Mouse (Mus musculus): ENCODE measurements around the gene Wnk4. TPM values are rescaled to one million over a fixed set of nuclear protein-coding genes. Genes with fewer than 3 reads are reported as not detected.
A peak's percentile ranks its signal among the peaks of the same experiment; 100 is the strongest.

Gene Wnk4
- polyA plus RNA-seq, 1 experiment from 2014 or later = 5.8 TPM

- H3K9ac ChIP-seq = peak within 1 kb of the TSS; percentile 72
- no peaks in the 10 kb centered on the region for H3K9me3 ChIP-seq (ENCODE audit: low read depth, low read length)
- H3K27ac ChIP-seq (ENCODE audit: low read depth) = peak within 1 kb of the TSS; percentile 88
- under 1% methylated on average over 56 of the region's 63 CpGs for WGBS
- H3K4me1 ChIP-seq (ENCODE audit: insufficient read depth) = peaks cover 3% of the 10 kb centered on the region
- 0 out of 2 replicates have a peak, but pooled peaks have one; percentile 5 for TF ChIP-seq CTCF (IDR thresholded peaks at IDR 0.05; ENCODE audit: low read depth)
- DNase-seq = peak; percentile 78
- peak within 1 kb of the TSS; percentile 68 for H3K4me3 ChIP-seq (ENCODE audit: low read depth, low read length)
- H3K27me3 ChIP-seq (ENCODE audit: insufficient read depth, low read length) = peaks cover 18% of the 10 kb centered on the region; the same call in 1 of the 2 replicates
- no peaks in the 10 kb centered on the region for H3K36me3 ChIP-seq (ENCODE audit: insufficient read depth)
- peak within 1 kb of the TSS; percentile 89 for H3K4me2 ChIP-seq
- peak; percentile 84 for ATAC-seq (ENCODE audit: insufficient read depth)
These were observed 14.3 kb upstream of the Wnk4 start, which contains the start of gene Ramp2 for GRCm38 (mm10) chr11:101245855-101246701. Ramp2 (plus strand) TSS chr11:101246028.

GRCm38 (mm10) chr11:101246702-101247012 lies 13.7 kb upstream of the Wnk4 start:
- H3K27me3 ChIP-seq (ENCODE audit: insufficient read depth, low read length) = peaks cover 18% of the 10 kb centered on the region; the same call in 1 of the 2 replicates
- peak overlapping the region; percentile 88 for H3K27ac ChIP-seq (ENCODE audit: low read depth)
- H3K4me3 ChIP-seq (ENCODE audit: low read depth, low read length) = peak overlapping the region; percentile 68
- 6% methylated on average over 7 of the region's 7 CpGs for WGBS
- TF ChIP-seq CTCF (IDR thresholded peaks at IDR 0.05; ENCODE audit: low read depth) = no peak
- H3K36me3 ChIP-seq (ENCODE audit: insufficient read depth) = no peaks in the 10 kb centered on the region
- no peaks in the 10 kb centered on the region for H3K9me3 ChIP-seq (ENCODE audit: low read depth, low read length)
- H3K4me2 ChIP-seq = peak overlapping the region; percentile 89
- DNase-seq = peak; percentile 56
- peak overlapping the region; percentile 72 for H3K9ac ChIP-seq
- ATAC-seq (ENCODE audit: insufficient read depth) = no peak
- H3K4me1 ChIP-seq (ENCODE audit: insufficient read depth) = peaks cover 3% of the 10 kb centered on the region

GRCm38 (mm10) chr11:101247521-101248030 lies 12.8 kb upstream of the Wnk4 start:
- peaks cover 18% of the 10 kb centered on the region; the same call in 1 of the 2 replicates for H3K27me3 ChIP-seq (ENCODE audit: insufficient read depth, low read length)
- H3K9me3 ChIP-seq (ENCODE audit: low read depth, low read length) = no peaks in the 10 kb centered on the region
- peak overlapping the region; percentile 88 for H3K27ac ChIP-seq (ENCODE audit: low read depth)
- no peaks in the 10 kb centered on the region for H3K36me3 ChIP-seq (ENCODE audit: insufficient read depth)
- no peak for TF ChIP-seq CTCF (IDR thresholded peaks at IDR 0.05; ENCODE audit: low read depth)
- DNase-seq (no peak), ATAC-seq (ENCODE audit: insufficient read depth) (no peak)
- H3K4me1 ChIP-seq (ENCODE audit: insufficient read depth) = peaks cover 3% of the 10 kb centered on the region
- WGBS = 75% methylated on average over 6 of the region's 6 CpGs
- peak overlapping the region; percentile 68 for H3K4me3 ChIP-seq (ENCODE audit: low read depth, low read length)
- H3K4me2 ChIP-seq = peak overlapping the region; percentile 89
- peak overlapping the region; percentile 72 for H3K9ac ChIP-seq

GRCm38 (mm10) chr11:101248258-101248994 lies 11.9 kb upstream of the Wnk4 start:
- Histone ChIP-seq H3K4me2 (peak overlapping the region; percentile 89), H3K27me3 (ENCODE audit: insufficient read depth, low read length) (peaks cover 18% of the 10 kb centered on the region; the same call in 1 of the 2 replicates), H3K4me3 (ENCODE audit: low read depth, low read length) (peak overlapping the region; percentile 1; the same call in 1 of the 2 replicates), H3K27ac (ENCODE audit: low read depth) (no peak overlapping the region; the same call in 1 of the 2 replicates), H3K4me1 (ENCODE audit: insufficient read depth) (peaks cover 6% of the 10 kb centered on the region), H3K9me3 (ENCODE audit: low read depth, low read length) (no peaks in the 10 kb centered on the region), H3K9ac (no peak overlapping the region), H3K36me3 (ENCODE audit: insufficient read depth) (no peaks in the 10 kb centered on the region)
- no peak for ATAC-seq (ENCODE audit: insufficient read depth)
- TF ChIP-seq CTCF (IDR thresholded peaks at IDR 0.05; ENCODE audit: low read depth) = peak; percentile 77
- DNase-seq = peak; percentile 91
- WGBS = 27% methylated on average over 14 of the region's 14 CpGs

- H3K9ac ChIP-seq = no peak overlapping the region
- ATAC-seq (ENCODE audit: insufficient read depth) (no peak), DNase-seq (no peak)
- no peak for TF ChIP-seq CTCF (IDR thresholded peaks at IDR 0.05; ENCODE audit: low read depth)
- peaks cover 14% of the 10 kb centered on the region; the same call in 1 of the 2 replicates for H3K27me3 ChIP-seq (ENCODE audit: insufficient read depth, low read length)
- H3K9me3 ChIP-seq (ENCODE audit: low read depth, low read length) = no peaks in the 10 kb centered on the region
- peaks cover 3% of the 10 kb centered on the region; the same call in 1 of the 2 replicates for H3K4me1 ChIP-seq (ENCODE audit: insufficient read depth)
- no peak overlapping the region for H3K4me3 ChIP-seq (ENCODE audit: low read depth, low read length)
- 71% methylated on average over 2 of the region's 2 CpGs for WGBS
- no peak overlapping the region for H3K27ac ChIP-seq (ENCODE audit: low read depth)
- H3K4me2 ChIP-seq = no peak overlapping the region
- H3K36me3 ChIP-seq (ENCODE audit: insufficient read depth) = no peaks in the 10 kb centered on the region; the same call in 1 of the 2 replicates
These were observed 9.3 kb upstream of the Wnk4 start for GRCm38 (mm10) chr11:101251031-101251430.

- DNase-seq = peak; percentile 23
- peak overlapping the region; percentile 92 for H3K27ac ChIP-seq (ENCODE audit: low read depth)
- TF ChIP-seq CTCF (IDR thresholded peaks at IDR 0.05; ENCODE audit: low read depth) = no peak
These were observed 7.4 kb upstream of the Wnk4 start for GRCm38 (mm10) chr11:101252941-101253340.

More at GRCm38 (mm10) chr11:101252941-101253340, 7.4 kb upstream of the Wnk4 start:
- peaks cover 11% of the 10 kb centered on the region for H3K36me3 ChIP-seq (ENCODE audit: insufficient read depth)
- peak overlapping the region; percentile 87 for H3K4me3 ChIP-seq (ENCODE audit: low read depth, low read length)
- H3K4me2 ChIP-seq = peak overlapping the region; percentile 90
- no peaks in the 10 kb centered on the region for H3K9me3 ChIP-seq (ENCODE audit: low read depth, low read length)
- WGBS = 7% methylated on average over 7 of the region's 7 CpGs
- peak overlapping the region; percentile 92 for H3K9ac ChIP-seq
- no peak; the same call in 1 of the 2 replicates for ATAC-seq (ENCODE audit: insufficient read depth)
- no peaks in the 10 kb centered on the region for H3K27me3 ChIP-seq (ENCODE audit: insufficient read depth, low read length)
- peaks cover 3% of the 10 kb centered on the region; the same call in 1 of the 2 replicates for H3K4me1 ChIP-seq (ENCODE audit: insufficient read depth)

All from lung, embryonic 14.5 days (tissue).